Mouse (Mus musculus) lung, postnatal 0 days (tissue): ENCODE results near the gene Map3k4.
"Not testable (repeated sequence)": the region's sequence is repeated elsewhere in the genome, so short reads cannot be mapped to it uniquely, and the experiment has no call there.

ENCODE experiments used
- CTCF ChIP-seq: IDR thresholded peaks from 2 replicates; pipeline ENCODE4 v1.5.1; 2016; ENCODE audit warnings: antibody characterized with exemption, mild to moderate bottlenecking
- EP300 ChIP-seq: IDR thresholded peaks from 2 replicates; pipeline ENCODE4 v1.6.1; 2016; ENCODE audit warnings: antibody characterized with exemption, mild to moderate bottlenecking, control low read depth

DNA sequence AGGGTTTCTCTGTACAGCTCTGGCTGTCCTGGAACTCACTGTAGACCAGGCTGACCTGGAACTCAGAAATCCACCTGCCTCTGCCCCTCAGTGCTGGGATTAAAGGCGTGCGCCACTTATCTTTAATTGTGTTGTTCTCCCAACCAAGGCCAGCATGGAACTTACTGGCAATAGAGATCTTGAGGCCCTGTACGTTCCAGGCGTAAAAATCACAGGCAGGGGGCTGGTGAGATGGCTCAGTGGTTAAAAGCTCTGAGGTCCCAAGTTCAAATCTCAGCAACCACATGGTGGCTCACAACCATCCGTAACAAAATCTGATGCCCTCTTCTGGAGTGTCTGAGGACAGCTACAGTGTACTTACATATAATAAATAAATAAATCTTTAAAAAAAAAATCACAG, 22.7 kb downstream of the Map3k4 start:
- TF ChIP-seq CTCF, EP300: not testable (repeated sequence)
